Mouse (Mus musculus) heart, adult 2 months (tissue): ENCODE measurements at regions not wholly inside any gene's neighbourhood (a gene's known extent, or its start where the extent isn't known, plus 50 kb on each side); places are given as distances from the start of the nearest gene placed in this dataset.

Experiments
- CTCF ChIP-seq: fragments of 200-600 bp; IDR thresholded peaks from 2 replicates; pipeline ENCODE4 v1.8.1; 2022; ENCODE audit warnings: antibody characterized with exemption, mild to moderate bottlenecking, moderate library complexity
- POLR2A ChIP-seq: fragments of 200-500 bp; IDR thresholded peaks from 2 replicates; pipeline ENCODE4 v1.6.1; 2011; ENCODE audit warnings: mild to moderate bottlenecking, low read depth, low read length, control low read depth; ENCODE audit not compliant: insufficient read depth

GRCm38 (mm10) chr1:142605224-142605623 lies 1035.2 kb upstream of the B3galt2 start:
- no peak for TF ChIP-seq POLR2A
- no peak for TF ChIP-seq CTCF
